Mouse (Mus musculus) induced T-regulatory cell, adult 2 months (primary cell): ENCODE measurements at regions not wholly inside any gene's neighbourhood (a gene's known extent, or its start where the extent isn't known, plus 50 kb on each side); places are given as distances from the start of the nearest gene placed in this dataset.

Experiments used
- DNase-seq: peaks from one replicate; pipeline ENCODE4 v3.0.0-alpha.2; 2012; ENCODE audit warnings: low read depth

DNA sequence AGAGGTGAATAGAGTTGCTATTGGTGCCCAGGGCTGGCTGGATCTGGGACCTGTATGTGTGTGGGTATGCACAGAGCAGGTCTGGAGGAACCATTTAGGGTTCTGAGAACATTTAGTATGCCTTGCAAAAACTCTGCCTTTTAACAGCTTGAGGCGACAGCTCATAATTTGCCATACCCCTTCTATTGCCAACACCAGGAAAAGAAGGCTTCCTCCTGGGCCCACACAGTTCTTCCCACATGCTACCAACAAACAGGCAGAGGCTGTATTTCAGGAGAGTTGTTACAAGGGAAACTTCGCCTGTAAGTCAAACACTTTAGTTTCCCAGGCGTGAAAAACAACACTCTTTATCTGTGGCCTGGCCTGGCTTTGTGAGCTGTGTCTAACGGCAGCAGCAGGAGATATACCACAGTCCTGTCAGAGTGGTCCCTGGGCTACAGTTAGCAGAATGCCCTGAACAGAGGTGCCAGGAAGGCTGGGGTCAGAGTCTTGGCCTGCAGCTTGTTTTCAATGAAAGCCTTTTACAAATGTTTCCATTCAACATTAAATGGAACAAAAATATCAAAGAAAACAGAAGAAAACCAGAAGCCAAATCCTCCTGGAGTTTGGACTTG lies 225.4 kb downstream of the Dhx35 start:
- DNase-seq = no peak

DNA sequence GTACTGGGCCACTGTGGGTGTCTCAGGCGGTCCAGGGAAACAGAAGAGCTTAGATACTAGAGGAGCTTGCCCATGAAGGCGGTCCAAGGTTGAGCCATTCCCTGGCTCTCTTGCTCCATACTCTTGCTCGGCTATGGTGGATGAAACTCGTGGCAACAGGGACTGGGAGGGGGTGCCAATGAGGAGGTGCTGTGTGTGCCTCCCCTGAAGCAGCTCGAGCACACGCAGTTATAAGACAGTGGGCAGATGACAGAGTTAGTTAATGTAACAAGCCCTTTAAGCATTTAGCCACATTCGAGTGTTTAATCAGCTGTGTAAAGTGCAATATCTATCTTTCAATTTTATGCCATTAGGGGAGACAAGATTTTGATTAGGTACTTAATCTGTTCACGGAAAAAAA lies 237.5 kb downstream of the Dhx35 start:
- DNase-seq = no peak

DNA sequence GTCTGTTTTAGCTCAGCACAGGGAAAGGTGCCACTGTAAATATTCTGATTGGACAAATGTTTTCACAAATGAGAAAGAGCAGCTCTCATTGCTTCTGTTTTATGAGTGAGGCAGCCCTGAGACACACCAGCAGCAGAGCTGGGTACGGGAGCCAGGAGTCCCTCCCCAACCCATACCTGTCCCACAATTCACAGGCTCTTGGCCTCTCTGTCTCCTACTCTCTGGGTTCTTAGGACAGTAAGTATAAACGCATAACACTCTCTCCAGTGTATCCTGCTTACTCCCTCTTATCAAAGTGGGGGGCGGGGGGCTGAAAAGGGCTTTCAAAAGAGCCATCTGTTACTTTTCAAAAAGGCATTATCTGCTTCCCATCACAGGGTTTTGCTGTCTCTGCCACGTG lies 245.3 kb downstream of the Dhx35 start:
- no peak for DNase-seq

DNA sequence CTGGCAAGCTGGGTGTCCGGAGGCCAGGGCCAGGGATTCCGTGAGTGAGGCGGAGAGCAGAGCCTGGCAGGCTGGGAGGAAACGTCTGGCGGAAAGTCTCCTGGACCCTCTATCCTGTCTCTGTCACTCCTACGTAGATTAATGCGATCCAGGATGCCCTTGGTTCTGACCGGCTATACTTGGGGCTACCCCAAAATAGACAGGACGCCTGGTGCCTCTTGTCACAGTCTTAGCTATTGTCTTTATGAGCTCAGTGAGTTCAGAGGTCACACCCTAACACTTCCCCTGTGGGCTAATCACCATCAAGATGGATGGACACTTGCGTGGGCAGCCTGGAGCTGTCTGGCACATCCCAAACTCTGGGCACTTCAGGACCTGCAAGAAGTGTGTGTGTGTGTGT lies 258.9 kb downstream of the Dhx35 start:
- no peak for DNase-seq

DNA sequence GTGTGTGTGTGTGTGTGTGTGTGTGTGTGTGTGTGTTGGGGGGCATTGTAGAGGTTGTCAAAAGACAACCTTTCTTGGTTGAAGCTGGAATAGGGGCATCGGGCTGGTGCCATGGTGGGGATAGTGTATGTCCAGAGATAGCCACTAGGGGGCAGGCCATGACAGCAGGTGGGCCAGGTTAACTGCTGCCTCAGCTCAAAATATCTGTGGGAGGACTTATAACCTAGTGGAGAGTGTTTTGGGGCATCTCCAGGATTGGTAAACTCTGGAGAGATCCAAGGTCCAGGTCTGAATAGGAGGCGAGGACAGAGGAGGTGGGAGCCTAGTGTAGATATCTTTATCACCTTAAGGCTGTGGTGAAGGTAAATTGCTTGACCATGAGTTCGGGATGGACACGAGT lies 259.3 kb downstream of the Dhx35 start:
- peak; percentile 20 for DNase-seq

DNA sequence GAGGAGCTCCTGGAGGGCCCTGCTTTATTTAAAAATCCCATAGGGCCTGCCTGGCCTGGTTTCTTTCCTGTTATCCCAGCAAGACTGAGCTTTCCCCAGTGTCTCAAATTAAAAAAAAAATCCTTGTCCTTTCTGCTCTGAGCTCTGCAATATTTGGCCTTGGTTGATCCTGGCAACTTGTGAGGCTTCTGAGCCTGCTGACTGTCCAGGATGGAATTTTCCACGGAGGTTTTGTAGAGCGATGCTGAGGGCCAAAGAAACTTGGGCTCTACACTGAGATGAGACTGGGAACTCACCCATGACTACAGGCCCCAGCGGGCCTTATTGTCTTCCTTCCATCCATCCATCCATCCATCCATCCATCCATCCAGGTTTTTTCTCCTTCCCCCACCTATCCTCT lies 259.8 kb downstream of the Dhx35 start:
- no peak for DNase-seq

DNA sequence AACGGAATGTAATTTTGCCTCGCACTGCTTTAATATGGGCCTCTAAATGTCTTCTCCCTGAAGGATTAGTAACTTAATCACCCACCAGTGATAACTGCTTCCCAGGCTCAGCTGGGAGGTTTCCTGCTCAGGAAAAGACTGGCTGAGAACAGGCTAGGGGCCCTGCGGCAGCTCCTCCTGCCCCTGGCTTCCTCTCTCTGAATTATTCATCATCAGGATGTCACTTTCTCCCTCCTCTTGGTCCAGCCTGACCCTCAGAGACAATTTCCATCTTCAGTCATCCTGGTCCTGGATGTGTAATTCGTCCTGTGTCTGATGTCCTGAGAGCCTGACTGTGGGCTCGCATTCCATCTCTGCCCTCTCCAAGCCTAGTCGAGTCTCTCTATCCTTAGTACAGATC lies 261.2 kb downstream of the Dhx35 start:
- no peak for DNase-seq

DNA sequence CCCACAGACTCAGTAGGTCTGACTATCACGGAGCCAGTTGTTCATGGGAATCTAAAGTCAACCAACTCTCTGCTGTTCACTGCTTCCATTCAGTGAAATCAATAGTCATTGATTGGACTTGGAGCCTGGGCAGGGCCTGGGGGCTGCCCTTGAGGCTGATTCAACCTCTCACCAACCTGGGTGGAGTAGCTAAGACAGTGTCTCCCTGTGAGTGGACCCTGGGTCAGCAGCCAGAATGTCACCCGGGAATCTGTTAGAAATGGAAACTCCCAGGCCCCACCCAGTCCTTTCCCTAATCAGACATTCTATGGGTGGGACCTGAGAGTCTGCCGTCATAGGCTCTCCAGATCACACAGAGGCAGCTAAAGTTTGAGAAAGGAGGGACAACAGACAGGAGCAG lies 262.4 kb downstream of the Dhx35 start:
- DNase-seq = no peak

DNA sequence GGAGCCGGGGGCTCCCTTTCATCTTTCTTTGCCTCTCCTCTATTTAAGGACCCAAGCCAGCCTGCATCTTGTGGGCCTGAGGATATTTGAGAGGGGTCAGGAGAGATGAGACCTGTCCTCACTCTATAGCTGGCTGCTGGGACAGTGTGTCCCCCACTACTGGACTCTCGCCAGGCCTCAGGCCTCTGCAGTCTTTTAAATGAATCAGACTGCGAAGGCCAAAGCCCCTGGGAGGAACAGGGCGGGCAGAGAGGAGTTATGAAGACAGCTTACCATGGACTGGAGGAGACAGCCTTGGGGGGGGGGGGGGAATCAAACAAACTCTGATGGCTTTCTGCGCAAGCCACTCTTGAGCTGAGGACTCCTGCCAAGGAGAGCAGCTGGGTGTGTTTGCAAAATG lies 262.9 kb downstream of the Dhx35 start:
- DNase-seq = no peak

DNA sequence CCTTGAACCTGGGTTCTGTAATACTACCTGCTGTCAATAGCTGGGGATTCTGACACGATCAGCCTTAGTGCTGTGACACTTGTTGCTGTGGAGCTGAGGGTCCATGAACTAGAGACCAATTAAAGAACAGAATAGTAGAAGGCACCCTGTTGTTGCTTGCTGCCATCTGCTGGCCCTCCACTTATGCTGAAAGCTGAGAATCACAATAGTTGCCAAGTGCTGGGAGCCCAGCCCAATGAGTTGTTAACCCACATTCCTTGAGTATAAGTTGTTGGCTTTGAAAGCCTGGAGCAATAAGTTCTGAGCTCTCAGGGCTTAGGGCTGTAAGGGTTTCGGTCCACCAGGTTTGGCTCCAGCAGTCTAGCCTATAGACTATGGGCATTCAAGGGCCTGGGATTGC lies 267.7 kb downstream of the Dhx35 start:
- no peak for DNase-seq

DNA sequence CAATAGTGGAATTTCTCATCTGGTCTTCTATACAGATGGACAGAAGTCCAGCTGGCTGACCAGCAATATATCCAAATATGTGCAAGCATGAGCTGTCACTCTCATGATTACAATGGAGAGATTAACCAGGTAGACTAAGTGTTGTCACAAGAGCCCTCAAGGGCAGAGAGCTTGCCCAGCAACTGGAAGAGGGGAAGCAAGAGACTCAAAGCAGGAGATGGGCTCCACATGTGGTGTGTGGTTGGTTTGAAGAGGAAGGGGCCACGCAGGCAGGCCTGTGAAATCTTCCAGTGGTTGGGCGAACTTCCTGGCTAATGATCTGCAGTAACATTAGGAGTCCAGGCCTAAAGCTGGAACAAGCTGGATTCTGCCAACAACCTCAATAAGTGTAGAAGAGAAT lies 268.1 kb downstream of the Dhx35 start:
- DNase-seq = no peak

DNA sequence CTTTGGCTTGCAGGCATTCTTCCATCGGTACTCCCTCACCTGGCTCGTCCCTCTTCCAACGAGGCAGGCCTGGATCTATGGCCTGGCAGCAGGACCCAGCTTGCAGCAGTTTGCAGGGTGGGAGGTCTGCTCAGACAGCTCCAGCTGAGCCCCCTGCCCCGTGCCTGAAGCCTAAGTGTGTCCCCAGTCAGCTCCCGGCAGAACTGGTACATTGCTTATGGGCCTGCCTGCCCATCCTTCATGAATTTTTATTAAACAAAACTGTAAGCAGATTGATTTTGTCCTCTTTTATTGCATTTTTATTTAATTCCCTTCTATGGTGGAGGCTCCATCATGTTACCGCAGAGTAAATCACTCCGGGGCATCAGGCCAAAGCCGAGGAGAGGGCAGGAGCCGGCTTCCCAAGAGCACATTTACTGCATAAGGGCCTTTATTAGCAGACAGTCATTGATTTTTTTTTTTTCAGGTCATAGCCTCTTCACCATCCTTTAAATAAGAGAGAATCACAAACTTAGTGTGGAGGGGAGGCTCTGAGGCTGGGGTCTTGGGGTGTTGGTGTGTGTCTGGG lies 269.9 kb downstream of the Dhx35 start:
- no peak for DNase-seq

DNA sequence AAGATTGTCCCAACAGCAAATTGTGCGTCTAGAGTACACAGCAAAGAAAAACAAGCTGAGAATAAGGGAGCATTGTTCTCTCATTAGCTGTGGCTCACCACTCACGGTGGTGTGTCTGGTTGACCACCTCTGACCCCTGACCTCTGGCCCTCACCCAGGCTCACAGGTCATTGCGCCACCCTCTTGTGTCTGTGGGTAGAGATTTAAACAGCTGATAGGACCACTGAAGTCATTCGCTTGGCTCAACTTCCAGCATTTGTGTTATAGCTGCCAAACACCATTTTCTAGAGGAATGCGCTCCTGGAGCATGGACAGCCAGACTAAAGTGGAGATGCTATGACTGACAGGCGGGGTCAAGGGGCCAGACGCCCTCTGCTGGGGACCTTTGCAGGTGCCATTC lies 272.9 kb downstream of the Dhx35 start:
- no peak for DNase-seq

DNA sequence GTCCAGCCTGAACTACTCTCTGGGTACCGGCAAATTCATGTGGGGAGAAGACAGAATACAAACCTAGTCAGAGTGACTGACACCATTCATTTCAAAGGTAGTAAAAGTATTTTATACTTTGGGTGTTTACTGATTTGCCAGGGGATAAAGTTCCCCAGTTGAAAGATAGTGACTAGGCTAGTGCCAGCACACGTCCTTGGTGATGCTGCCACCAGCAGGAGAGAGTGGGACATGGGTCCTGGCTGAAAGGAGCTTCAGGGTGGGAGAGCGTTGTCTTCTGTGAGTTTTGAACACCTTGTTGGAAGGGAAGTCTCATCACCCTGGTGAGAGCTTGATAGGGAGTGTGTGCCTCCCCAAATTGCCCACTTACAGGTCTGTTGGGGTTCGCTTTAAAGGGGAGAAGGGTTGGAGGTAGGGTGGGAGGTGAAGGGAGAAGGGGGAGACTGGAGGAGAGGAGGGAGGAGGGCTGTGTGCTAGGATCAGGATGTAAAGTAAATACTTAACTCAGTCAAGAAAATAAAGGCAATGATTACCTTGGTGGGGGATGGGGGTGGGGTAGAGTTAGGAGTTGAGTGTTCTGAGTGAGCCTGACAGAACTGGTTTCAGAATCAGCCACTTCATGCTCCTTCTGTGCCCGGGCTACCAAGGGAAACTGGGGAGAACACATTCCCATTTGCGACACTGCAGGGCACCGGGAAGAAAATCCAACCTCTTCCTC lies 273.9 kb downstream of the Dhx35 start:
- no peak for DNase-seq

DNA sequence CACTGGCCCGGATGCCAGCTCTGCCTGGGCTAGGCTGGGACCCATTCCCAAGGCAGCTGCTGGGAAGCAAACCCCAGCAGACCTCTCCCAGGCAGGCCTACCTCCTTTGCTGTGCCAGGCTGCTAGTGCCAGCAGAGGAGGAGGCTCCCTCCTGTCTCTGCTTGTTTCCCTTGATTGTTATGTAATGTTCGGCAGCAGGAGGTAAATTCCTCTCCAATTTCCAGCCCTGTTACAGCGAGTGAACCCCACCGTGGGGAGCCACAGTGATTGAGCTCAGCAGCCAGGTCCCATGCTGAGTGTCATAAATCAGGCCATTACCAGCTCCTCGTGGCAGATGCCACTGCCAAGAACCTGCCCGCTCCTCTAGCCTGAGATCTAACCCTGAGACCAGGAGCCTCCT lies 274.6 kb downstream of the Dhx35 start:
- DNase-seq = no peak

DNA sequence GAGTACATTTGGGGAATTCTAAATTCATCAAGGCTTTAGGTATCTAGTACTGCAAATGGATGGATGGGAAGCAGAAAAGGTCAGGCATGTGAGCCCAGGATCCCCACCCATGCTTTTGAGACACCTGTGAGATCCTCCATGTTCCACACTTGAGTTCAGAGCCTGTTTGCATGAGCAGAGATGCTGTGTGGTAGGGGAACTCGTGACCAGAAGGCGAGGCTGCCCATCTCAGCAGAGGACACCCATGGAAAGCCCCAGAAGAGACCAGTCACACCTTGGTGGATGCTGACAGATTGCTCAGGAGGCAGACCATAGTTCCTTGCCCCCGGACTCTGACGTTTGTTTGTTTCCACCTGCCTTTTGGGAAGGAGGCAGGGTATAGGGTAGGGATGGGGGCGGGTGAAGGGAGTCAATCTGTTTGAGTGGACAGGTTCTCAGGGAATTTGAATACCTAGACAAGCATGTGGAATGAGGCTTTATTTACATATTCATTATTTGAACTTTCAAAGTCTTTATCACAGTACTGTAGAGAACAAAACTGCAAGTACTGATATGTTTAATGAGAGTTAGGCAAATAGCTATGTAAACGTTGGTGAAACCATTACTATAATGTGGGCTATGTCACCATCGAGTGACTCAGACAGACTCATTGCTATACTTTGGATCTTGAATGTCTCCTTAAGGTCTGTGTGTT lies 278.5 kb downstream of the Dhx35 start:
- DNase-seq = no peak

DNA sequence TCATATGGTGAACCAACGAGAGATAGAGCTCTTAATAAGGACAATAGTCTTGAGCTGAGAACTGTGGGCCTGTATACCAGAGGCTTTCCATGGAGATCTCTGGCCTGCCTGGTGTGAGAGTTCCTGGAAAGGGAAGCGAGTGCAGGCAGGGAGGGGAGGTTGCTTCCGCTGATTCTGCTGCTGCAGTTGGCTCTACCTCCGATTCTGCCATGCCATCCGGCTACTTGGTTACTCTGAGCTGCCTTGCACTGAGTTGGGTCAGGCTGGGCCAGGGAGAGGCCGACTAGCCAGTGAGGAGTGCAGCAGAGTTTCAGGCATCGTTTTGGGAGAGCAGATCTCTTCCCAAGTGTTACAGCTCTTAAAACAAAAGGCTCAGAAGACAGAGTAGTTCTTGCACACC lies 285.2 kb downstream of the Dhx35 start:
- no peak for DNase-seq

DNA sequence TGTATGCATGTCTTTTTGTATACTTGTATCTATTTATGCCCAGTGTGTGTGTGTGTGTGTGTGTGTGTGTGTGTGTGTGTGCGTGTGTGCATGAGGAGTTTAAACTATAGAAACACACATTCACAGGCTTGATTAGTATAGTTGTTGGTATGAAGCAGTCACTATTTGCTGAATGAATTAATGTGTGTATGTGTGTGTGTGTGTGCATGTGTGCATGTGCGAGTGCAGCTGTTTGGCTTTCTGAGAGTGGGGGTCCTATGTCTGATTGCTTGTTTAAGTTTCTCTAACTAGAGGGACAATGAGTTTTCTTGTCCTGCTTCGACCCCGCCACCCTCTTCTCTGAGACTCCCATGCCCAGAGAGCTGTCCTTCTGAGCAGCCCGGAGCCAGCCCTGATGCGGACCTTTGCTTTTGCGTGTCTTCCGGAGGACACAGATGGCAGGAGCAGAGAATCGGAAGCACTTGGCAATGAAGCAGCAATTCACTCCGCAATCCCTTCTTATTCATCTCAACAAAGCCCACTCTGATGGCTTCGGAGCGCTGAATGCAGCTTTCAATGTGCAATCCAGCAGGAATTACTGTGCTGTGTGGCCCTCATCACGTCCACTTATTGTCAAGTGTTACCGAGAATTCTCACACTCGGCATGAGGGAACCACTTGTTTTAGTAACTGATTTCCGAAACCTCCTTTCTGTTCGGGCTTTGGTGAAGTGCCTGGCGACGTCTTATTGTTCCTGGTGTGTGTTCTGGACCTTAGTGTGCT lies 286.4 kb downstream of the Dhx35 start:
- DNase-seq = no peak

DNA sequence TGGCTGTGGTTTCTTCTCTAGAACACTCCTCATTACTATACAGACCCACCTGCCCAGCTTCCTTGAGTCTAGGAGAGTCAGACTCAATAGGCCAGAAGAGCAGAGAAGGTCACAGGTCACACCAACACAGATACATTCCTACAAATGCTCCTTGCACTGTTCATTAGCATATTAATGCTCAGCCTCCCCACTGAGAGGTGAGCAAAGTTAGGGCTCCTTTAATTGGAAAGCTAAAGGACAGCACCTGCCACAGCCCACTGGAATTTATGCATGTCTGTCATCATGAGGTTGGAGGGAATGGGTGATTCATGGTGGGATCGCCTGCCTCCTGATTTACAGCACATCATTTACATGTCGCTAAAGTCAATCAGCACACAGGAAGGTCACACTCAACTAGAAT lies 292.2 kb downstream of the Dhx35 start:
- DNase-seq = no peak

DNA sequence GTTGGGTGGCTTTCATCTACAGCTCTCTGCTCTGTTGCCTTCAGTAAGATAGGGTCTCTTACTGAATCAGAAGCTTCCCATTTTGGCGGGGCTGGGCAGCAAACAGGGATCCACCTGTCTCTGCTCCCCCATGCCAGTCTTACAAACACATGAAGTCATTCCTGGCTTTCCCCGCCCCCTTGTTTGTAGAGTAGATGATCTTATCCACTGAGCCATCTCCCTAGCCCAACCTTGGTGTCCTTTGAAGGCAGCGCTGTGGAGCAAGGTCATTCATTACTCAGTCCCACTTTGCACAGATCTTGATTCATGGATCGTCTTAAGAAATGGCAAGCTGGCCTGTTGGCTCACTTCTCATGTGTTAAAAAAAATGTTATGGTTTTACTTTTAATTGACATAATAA lies 293.6 kb downstream of the Dhx35 start:
- no peak for DNase-seq

DNA sequence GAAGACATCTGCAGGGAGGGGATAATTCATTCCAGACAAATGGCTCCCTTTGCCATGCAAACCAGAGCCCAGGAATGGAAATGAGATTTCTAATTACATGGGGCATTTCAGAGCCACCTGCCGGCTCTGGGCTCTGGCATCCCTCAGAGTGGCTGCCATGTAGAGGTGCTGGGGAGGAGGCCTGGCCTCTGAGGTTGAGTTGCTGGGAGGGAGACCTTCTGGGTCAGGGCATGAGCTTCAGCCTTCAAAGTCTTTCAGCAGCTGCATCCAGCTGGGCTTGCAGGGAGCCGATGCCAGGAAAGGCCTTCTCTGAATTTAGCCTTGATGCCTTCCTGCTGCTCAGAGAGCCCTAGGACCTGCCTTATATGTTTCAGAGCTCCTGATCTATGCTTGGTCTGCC lies 302.1 kb downstream of the Dhx35 start:
- DNase-seq = no peak

DNA sequence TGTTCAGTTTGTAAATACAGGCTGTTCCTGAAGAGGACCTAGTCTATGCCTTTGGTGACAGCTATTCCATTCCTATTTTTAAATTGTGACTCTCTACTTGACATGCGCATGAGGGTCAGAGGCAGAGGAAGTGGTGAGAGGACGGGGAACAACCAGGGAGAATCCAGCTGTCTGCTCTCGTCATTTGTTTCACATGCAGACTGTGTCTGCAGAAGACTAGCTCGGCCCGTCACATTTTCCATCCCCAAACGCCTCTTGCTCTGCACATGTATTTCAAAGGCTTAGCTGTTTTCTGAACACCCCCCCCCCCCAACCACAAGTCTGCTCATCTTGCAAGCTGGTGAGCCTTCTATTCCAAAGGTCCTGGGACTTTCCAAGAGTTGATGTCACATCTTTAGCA lies 339.4 kb downstream of the Dhx35 start:
- DNase-seq = peak; percentile 45

DNA sequence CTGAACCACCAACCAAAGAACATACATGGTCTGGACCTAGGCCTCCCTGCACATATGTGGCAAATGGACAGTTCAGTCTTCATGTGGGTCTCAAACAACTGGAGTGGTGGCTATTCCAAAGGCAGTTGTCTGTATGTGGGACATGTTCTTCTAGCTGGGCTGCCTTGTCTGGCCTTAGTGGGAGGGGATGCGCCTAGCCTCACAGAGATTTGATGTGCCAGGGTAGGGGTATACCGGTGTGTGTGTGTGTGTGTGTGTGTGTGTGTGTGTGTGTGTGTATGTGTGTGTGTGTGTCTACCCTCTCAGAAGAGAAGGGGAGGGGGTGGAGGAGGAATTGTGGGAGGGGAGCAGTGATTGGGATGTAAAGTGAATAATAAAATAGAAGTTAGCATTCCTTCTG lies 344.0 kb downstream of the Dhx35 start:
- no peak for DNase-seq
